Mouse (Mus musculus): Measurements from ENCODE around the gene Plk3. TPM values are rescaled to one million over a fixed set of nuclear protein-coding genes. Genes with fewer than 3 reads are reported as not detected.

Plk3 gene
- polyA plus RNA-seq, 1 experiment from 2014 or later: 3.2 TPM

GRCm38 (mm10) chr4:117097969-117098763 lies 35.6 kb downstream of the Plk3 start:
- H3K27ac ChIP-seq (ENCODE audit: low read length): peak overlapping the region; percentile 73
- H3K27me3 ChIP-seq (ENCODE audit: control insufficient read depth, insufficient read depth, low read depth, low read length): no peaks in the 10 kb centered on the region
- H3K4me1 ChIP-seq (replicated peaks; ENCODE audit: control insufficient read depth, insufficient read depth, low read length): peaks cover 34% of the 10 kb centered on the region
- peak; percentile 81 for ATAC-seq (ENCODE audit: low read depth)
- peak overlapping the region; percentile 98 for H3K4me2 ChIP-seq (ENCODE audit: low read depth, low read length)
- peak overlapping the region; percentile 9; the same call in 1 of the 2 replicates for H3K9ac ChIP-seq (ENCODE audit: low read length)
- H3K36me3 ChIP-seq (ENCODE audit: control insufficient read depth, insufficient read depth, low read length): no peaks in the 10 kb centered on the region; the same call in 1 of the 2 replicates
- no peaks in the 10 kb centered on the region for H3K9me3 ChIP-seq (ENCODE audit: control insufficient read depth, low read length)
- WGBS: 48% methylated on average over 8 of the region's 8 CpGs
- H3K4me3 ChIP-seq (ENCODE audit: low read length): no peak overlapping the region

- Histone ChIP-seq H3K27me3 (ENCODE audit: control insufficient read depth, insufficient read depth, low read depth, low read length) (no peaks in the 10 kb centered on the region), H3K4me1 (replicated peaks; ENCODE audit: control insufficient read depth, insufficient read depth, low read length) (peaks cover 34% of the 10 kb centered on the region), H3K9ac (ENCODE audit: low read length) (peak overlapping the region; percentile 68), H3K4me3 (ENCODE audit: low read length) (peak overlapping the region; percentile 76), H3K36me3 (ENCODE audit: control insufficient read depth, insufficient read depth, low read length) (no peaks in the 10 kb centered on the region), H3K4me2 (ENCODE audit: low read depth, low read length) (peak overlapping the region; percentile 98), H3K27ac (ENCODE audit: low read length) (peak overlapping the region; percentile 78), H3K9me3 (ENCODE audit: control insufficient read depth, low read length) (no peaks in the 10 kb centered on the region)
- ATAC-seq (ENCODE audit: low read depth): no peak
- WGBS: 4% methylated on average over 5 of the region's 5 CpGs
Measured at GRCm38 (mm10) chr4:117096666-117097065, 37.1 kb downstream of the Plk3 start.

GRCm38 (mm10) chr4:117095551-117096452 lies 38.0 kb downstream of the Plk3 start, which contains the start of gene Ptch2:
Gene Ptch2, plus strand, starts transcription at chr4:117096075.
- ATAC-seq (ENCODE audit: low read depth): peak; percentile 86
- no peaks in the 10 kb centered on the region for H3K27me3 ChIP-seq (ENCODE audit: control insufficient read depth, insufficient read depth, low read depth, low read length)
- peak within 1 kb of the TSS; percentile 98 for H3K4me2 ChIP-seq (ENCODE audit: low read depth, low read length)
- no peaks in the 10 kb centered on the region for H3K36me3 ChIP-seq (ENCODE audit: control insufficient read depth, insufficient read depth, low read length)
- H3K27ac ChIP-seq (ENCODE audit: low read length): peak within 1 kb of the TSS; percentile 78
- H3K4me1 ChIP-seq (replicated peaks; ENCODE audit: control insufficient read depth, insufficient read depth, low read length): peaks cover 31% of the 10 kb centered on the region
- H3K4me3 ChIP-seq (ENCODE audit: low read length): peak within 1 kb of the TSS; percentile 76
- H3K9me3 ChIP-seq (ENCODE audit: control insufficient read depth, low read length): no peaks in the 10 kb centered on the region
- WGBS: 0% methylated on average over 45 of the region's 50 CpGs
- H3K9ac ChIP-seq (ENCODE audit: low read length): peak within 1 kb of the TSS; percentile 68

- Histone ChIP-seq H3K36me3 (ENCODE audit: control insufficient read depth, insufficient read depth, low read length) (no peaks in the 10 kb centered on the region), H3K27me3 (ENCODE audit: control insufficient read depth, insufficient read depth, low read depth, low read length) (no peaks in the 10 kb centered on the region), H3K9me3 (ENCODE audit: control insufficient read depth, low read length) (no peaks in the 10 kb centered on the region), H3K4me3 (ENCODE audit: low read length) (no peak overlapping the region), H3K4me1 (replicated peaks; ENCODE audit: control insufficient read depth, insufficient read depth, low read length) (peaks cover 31% of the 10 kb centered on the region), H3K9ac (ENCODE audit: low read length) (no peak overlapping the region), H3K27ac (ENCODE audit: low read length) (no peak overlapping the region; the same call in 1 of the 2 replicates), H3K4me2 (ENCODE audit: low read depth, low read length) (no peak overlapping the region)
- ATAC-seq (ENCODE audit: low read depth): no peak
- 62% methylated on average over 3 of the region's 3 CpGs for WGBS
Measured at GRCm38 (mm10) chr4:117094626-117095361, 39.0 kb downstream of the Plk3 start.

- WGBS: 66% methylated on average over 7 of the region's 7 CpGs
Measured at GRCm38 (mm10) chr4:117090586-117090985, 43.2 kb downstream of the Plk3 start.

GRCm38 (mm10) chr4:117087948-117088640 lies 45.7 kb downstream of the Plk3 start:
- Histone ChIP-seq H3K36me3 (ENCODE audit: control insufficient read depth, insufficient read depth, low read length) (peaks cover 4% of the 10 kb centered on the region; the same call in 1 of the 2 replicates), H3K9me3 (ENCODE audit: control insufficient read depth, low read length) (no peaks in the 10 kb centered on the region), H3K4me2 (ENCODE audit: low read depth, low read length) (no peak overlapping the region), H3K4me3 (ENCODE audit: low read length) (no peak overlapping the region), H3K27me3 (ENCODE audit: control insufficient read depth, insufficient read depth, low read depth, low read length) (no peaks in the 10 kb centered on the region), H3K27ac (ENCODE audit: low read length) (no peak overlapping the region), H3K9ac (ENCODE audit: low read length) (no peak overlapping the region), H3K4me1 (replicated peaks; ENCODE audit: control insufficient read depth, insufficient read depth, low read length) (no peaks in the 10 kb centered on the region)
- WGBS: 72% methylated on average over 7 of the region's 7 CpGs
- ATAC-seq (ENCODE audit: low read depth): no peak

More at GRCm38 (mm10) chr4:117090586-117090985, 43.2 kb downstream of the Plk3 start:
- Histone ChIP-seq H3K4me3 (ENCODE audit: low read length) (no peak overlapping the region), H3K27me3 (ENCODE audit: control insufficient read depth, insufficient read depth, low read depth, low read length) (no peaks in the 10 kb centered on the region), H3K4me2 (ENCODE audit: low read depth, low read length) (no peak overlapping the region), H3K9me3 (ENCODE audit: control insufficient read depth, low read length) (no peaks in the 10 kb centered on the region), H3K36me3 (ENCODE audit: control insufficient read depth, insufficient read depth, low read length) (peaks cover 2% of the 10 kb centered on the region; the same call in 1 of the 2 replicates), H3K27ac (ENCODE audit: low read length) (no peak overlapping the region), H3K4me1 (replicated peaks; ENCODE audit: control insufficient read depth, insufficient read depth, low read length) (peaks cover 6% of the 10 kb centered on the region; the same call in 1 of the 2 replicates), H3K9ac (ENCODE audit: low read length) (no peak overlapping the region)
- ATAC-seq (ENCODE audit: low read depth): no peak

Small RNAs within 50 kb of the gene (microRNA-seq; reads per million reads assigned to microRNA genes)
- not detected for gene Gm22398

Other genes starting within 250 kb of the Plk3 start
- 102 and 107 TPM in 2 replicates for gene Urod, start 139.6 kb downstream of the Plk3 start, polyA plus RNA-seq (2015; fragmentation: Nextera tagmentation; extraction: Ambion mirVana)
- gene Hectd3, start 138.6 kb downstream of the Plk3 start, polyA plus RNA-seq (2015; fragmentation: Nextera tagmentation; extraction: Ambion mirVana): 8.0 and 9.0 TPM in 2 replicates
- 27.8 and 29.7 TPM in 2 replicates for gene Eif2b3, start 114.6 kb downstream of the Plk3 start, polyA plus RNA-seq (2015; fragmentation: Nextera tagmentation; extraction: Ambion mirVana)
- 5.3 and 5.7 TPM in 2 replicates for gene Ptch2, start 37.9 kb downstream of the Plk3 start, polyA plus RNA-seq (2015; fragmentation: Nextera tagmentation; extraction: Ambion mirVana)
- gene Btbd19, start 8.2 kb downstream of the Plk3 start, polyA plus RNA-seq (2015; fragmentation: Nextera tagmentation; extraction: Ambion mirVana): 4.5 and 4.9 TPM in 2 replicates
- gene Tctex1d4, start 7.2 kb downstream of the Plk3 start, polyA plus RNA-seq (2015; fragmentation: Nextera tagmentation; extraction: Ambion mirVana): 3.6 and 5.1 TPM in 2 replicates
- gene Rps8, start 22.3 kb upstream of the Plk3 start, polyA plus RNA-seq (2015; fragmentation: Nextera tagmentation; extraction: Ambion mirVana): 858 and 904 TPM in 2 replicates
- 70.7 and 77.6 TPM in 2 replicates for gene Kif2c, start 48.7 kb upstream of the Plk3 start, polyA plus RNA-seq (2015; fragmentation: Nextera tagmentation; extraction: Ambion mirVana)
- 19.9 and 25.3 TPM in 2 replicates for gene Tmem53, start 118.0 kb upstream of the Plk3 start, polyA plus RNA-seq (2015; fragmentation: Nextera tagmentation; extraction: Ambion mirVana)
- gene Armh1, start 118.2 kb upstream of the Plk3 start, polyA plus RNA-seq (2015; fragmentation: Nextera tagmentation; extraction: Ambion mirVana): 2.0 and 3.6 TPM in 2 replicates

Measured in lung, embryonic 16.5 days (tissue).